Mouse (Mus musculus) lung, postnatal 10 days (tissue): Measurements from ENCODE around the gene Trp53tg5.

Source experiments
- DNase-seq: peaks from one replicate; pipeline ENCODE4 v3.0.0; 2021

Trp53tg5 gene

GRCm38 (mm10) chr2:164429881-164430615, 43.5 kb downstream of the Trp53tg5 start:
- DNase-seq: no peak

GRCm38 (mm10) chr2:164428451-164428850, 45.1 kb downstream of the Trp53tg5 start:
- no peak for DNase-seq

DNA sequence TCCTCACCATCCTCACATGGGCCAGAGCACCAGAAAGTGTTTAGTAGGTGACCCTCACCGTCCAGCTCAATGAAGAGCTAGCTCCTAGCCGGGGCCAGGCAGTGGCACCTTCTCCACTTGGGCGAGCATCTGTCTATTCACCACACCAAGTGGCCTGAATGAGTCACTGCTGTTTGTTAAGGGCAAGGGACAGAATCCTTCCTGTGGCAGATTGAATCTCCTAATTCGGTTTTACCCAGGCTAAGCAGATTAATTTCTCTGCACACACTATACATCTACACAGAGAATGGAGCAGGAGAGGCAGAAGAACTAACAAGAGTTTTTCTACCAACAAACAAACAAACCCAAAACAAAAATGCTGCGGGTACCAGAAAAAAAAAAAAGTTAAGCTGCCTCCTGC, 46.6 kb downstream of the Trp53tg5 start:
- DNase-seq: no peak

DNA sequence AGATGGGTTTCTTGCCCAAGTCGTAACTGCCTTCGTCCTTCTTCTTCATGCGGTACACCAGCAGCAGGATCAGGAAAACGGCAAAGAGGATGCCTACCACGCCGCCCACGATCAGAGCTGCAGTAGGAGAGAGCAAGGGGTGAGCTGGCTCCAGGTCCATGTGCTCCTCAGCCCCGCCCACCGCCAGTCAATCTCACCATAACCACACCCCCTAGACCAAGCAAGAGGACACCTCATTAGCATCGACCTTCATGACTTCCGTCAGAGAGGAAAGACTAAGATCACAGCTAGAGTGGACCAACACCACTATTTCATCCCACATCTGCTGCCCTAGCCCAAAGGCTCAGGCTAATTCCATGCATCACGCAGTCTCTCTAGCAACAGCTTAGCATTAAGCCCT, 47.4 kb downstream of the Trp53tg5 start:
- no peak for DNase-seq

GRCm38 (mm10) chr2:164425401-164425800, 48.1 kb downstream of the Trp53tg5 start:
- DNase-seq: no peak

GRCm38 (mm10) chr2:164424406-164424805, 49.1 kb downstream of the Trp53tg5 start:
- DNase-seq: no peak

DNA sequence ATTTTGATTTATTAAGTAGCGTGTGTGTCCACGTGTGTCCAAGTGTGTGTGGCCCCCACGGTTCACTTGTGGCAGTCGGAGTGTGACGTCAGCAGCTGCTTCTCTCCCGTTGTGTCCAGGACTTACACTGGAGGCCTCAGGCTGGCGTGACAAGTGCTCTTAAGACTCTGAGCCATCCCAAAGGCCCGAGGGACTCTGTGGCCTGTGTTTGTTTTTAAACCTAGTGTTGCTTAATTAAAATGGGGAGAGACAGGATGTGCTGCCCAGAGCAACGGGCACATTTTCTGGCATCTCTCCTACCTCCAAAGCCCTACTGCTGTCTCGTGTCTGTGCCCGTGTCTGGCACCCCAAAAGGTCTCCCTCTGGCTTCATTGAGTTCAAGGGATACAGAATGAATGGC, 50.1 kb downstream of the Trp53tg5 start:
- no peak for DNase-seq

DNA sequence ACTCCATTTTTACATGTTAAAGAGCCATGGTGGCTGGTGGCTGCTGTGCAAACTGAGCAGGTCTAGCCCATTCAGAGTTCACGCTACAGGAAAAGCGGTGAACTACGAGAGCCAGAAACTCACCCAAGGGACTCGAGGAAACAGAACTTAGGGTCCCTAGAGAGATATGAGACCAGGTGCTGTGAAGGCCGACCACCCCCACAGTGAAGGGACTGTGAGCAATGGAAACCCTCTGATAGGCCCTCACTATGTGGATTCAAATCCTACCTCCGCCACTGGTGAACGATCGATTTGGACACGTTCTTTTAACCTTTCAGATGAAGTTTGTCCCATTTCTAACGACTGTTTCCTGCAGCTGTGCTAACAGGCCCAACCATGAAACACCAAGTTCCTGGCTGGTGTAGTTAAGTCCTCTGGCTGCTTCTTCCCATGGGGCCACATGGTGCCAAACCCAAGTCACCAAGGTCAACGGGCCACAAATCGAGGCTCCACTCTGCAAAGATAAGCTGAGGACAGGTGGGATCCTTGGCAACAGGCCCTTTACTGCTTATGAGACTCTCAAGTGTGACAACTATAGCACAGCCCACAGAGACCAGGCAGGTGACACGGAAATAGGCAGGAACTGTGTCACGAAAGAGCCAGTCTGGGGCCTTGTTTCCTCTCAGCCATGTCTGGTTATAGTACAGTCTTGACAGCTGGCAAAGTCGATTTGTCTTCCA, 50.7 kb downstream of the Trp53tg5 start:
- no peak for DNase-seq

GRCm38 (mm10) chr2:164421979-164422378, 51.5 kb downstream of the Trp53tg5 start:
- no peak for DNase-seq

GRCm38 (mm10) chr2:164421306-164421705, 52.2 kb downstream of the Trp53tg5 start:
- no peak for DNase-seq
